Mouse (Mus musculus) stomach, postnatal 0 days (tissue): ENCODE data around the gene Csde1.

ENCODE experiments used
- CTCF ChIP-seq: IDR thresholded peaks from 2 replicates; pipeline ENCODE4 v1.5.1; 2016; ENCODE audit warnings: antibody characterized with exemption, low read depth, mild to moderate bottlenecking, moderate library complexity
- EP300 ChIP-seq: optimal IDR thresholded peaks from 2 replicates; pipeline ENCODE3; 2016; ENCODE audit warnings: antibody characterized with exemption

DNA sequence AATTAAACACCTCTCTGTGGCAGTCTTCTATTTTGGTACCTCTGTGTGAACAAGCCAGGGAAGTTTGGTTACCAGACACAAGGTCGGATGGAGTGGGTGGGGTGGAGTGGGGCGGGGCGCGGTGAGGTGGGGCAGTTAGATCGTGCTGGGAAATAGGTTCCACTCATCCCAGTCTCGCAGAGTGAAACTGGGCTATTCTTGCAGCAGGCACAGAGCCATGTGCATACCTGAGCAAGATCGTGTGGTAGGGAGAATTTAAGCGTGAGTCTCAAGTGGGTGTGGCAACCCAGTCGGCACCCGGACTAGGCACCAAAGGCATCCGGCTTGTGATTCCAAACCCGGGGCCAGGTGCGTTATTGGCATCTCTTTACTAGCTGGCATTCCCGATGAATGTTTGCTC, 81.7 kb downstream of the Csde1 start:
- no peak for TF ChIP-seq CTCF
- no peak for TF ChIP-seq EP300
